Mouse (Mus musculus) heart, embryonic 11.5 days (tissue): Measurements from ENCODE around the gene Gm3435. TPM values are rescaled to one million over a fixed set of nuclear protein-coding genes. Genes with fewer than 3 reads are reported as not detected.
A peak's percentile ranks its signal among the peaks of the same experiment; 100 is the strongest.
"Not testable (repeated sequence)": the region's sequence is repeated elsewhere in the genome, so short reads cannot be mapped to it uniquely, and the experiment has no call there.

Experiments
- ATAC-seq: fragments of 200-750 bp; cut with Nextera tagmentation; replicated peaks from 2 replicates; pipeline ENCODE4 v1.8.0; 2017; ENCODE audit warnings: moderate library complexity; ENCODE audit not compliant: insufficient number of reproducible peaks, low FRiP score, low TSS enrichment
- H3K27ac ChIP-seq: fragments of 300-500 bp; sonication (generic); 2 replicates; pipeline ENCODE4 v1.5.1; 2014; ENCODE audit warnings: mild to moderate bottlenecking, low read depth, low read length
- H3K27me3 ChIP-seq: fragments of 300-500 bp; sonication (generic); 2 replicates; pipeline ENCODE4 v1.6.1; 2014; ENCODE audit warnings: mild to moderate bottlenecking, low read length, mixed read lengths; ENCODE audit not compliant: control insufficient read depth, insufficient read depth
- H3K36me3 ChIP-seq: fragments of 300-500 bp; sonication (generic); 2 replicates; pipeline ENCODE4 v1.6.1; 2014; ENCODE audit warnings: mild to moderate bottlenecking, low read length, moderate library complexity, mixed read lengths; ENCODE audit not compliant: control insufficient read depth, insufficient read depth
- H3K4me1 ChIP-seq: fragments of 300-500 bp; sonication (generic); 2 replicates; pipeline ENCODE4 v1.6.1; 2014; ENCODE audit warnings: low read length; ENCODE audit not compliant: control insufficient read depth, insufficient read depth
- H3K4me2 ChIP-seq: fragments of 300-500 bp; sonication (generic); 2 replicates; pipeline ENCODE4 v1.6.1; 2014; ENCODE audit warnings: mild to moderate bottlenecking, moderate library complexity
- H3K4me3 ChIP-seq: fragments of 300-500 bp; sonication (generic); 2 replicates; pipeline ENCODE4 v1.5.1; 2014; ENCODE audit warnings: low read depth, low read length
- H3K9ac ChIP-seq: fragments of 300-500 bp; sonication (generic); 2 replicates; pipeline ENCODE4 v1.6.1; 2014; ENCODE audit warnings: mild to moderate bottlenecking, low read depth, low read length, moderate library complexity
- H3K9me3 ChIP-seq: fragments of 300-500 bp; sonication (generic); replicated peaks from 2 replicates; pipeline ENCODE4 v1.6.1; 2016; ENCODE audit warnings: low read length; ENCODE audit not compliant: control insufficient read depth
- WGBS: fragments of 180-500 bp; shearing (Covaris S2); extraction: QIAGEN DNeasy Blood & Tissue Kit; methylation state at CpG from one replicate; pipeline ENCODE4 v1.1.7; 2014; ENCODE audit not compliant: insufficient replicate concordance; 5-methylcytosine and 5-hydroxymethylcytosine counted together
- polyA plus RNA-seq: library from polyadenylated mRNA; unstranded; fragments of >200 nt; fragmentation: Nextera tagmentation; extraction: Ambion mirVana; gene quantifications from 2 replicates; pipeline ENCODE4 v1.2.1, GENCODE M21; 2014

Gm3435 gene
- polyA plus RNA-seq, 1 experiment from 2014 or later, result 4.1 TPM

DNA sequence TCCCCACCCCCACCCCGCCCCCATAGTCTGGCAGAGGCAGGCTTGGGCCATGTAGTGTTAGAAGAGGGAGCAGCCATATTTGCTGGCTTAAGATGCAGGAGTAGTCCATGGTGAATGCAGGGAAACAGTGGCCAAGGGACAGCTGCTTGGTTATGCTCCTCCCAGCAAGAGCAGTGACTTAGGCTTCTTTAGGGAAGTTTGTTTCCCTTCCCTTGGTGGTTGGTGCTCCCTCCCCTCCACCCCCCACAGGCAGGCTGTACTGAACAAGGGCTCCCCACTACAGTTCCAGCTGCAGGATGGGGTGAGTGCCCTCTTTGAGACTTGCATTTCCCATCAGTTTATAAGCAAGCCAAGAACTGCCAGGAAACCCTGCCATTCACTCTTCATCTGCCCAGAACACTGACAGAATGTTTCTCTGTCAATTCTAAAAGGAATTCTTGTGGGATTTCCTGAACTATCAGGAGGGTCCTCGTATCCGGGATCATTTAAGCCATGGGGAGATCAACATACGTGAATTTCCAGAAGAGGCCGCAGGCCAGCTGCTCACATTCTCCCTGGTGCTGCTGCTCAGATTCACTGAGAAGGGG, 19.8 kb upstream of the Gm3435 start:
- H3K4me3 ChIP-seq, H3K36me3 ChIP-seq, H3K4me2 ChIP-seq, ATAC-seq, H3K27ac ChIP-seq, H3K9me3 ChIP-seq, H3K27me3 ChIP-seq, H3K9ac ChIP-seq, H3K4me1 ChIP-seq: not testable (repeated sequence)
- WGBS, result 80% methylated on average over 4 of the region's 5 CpGs

DNA sequence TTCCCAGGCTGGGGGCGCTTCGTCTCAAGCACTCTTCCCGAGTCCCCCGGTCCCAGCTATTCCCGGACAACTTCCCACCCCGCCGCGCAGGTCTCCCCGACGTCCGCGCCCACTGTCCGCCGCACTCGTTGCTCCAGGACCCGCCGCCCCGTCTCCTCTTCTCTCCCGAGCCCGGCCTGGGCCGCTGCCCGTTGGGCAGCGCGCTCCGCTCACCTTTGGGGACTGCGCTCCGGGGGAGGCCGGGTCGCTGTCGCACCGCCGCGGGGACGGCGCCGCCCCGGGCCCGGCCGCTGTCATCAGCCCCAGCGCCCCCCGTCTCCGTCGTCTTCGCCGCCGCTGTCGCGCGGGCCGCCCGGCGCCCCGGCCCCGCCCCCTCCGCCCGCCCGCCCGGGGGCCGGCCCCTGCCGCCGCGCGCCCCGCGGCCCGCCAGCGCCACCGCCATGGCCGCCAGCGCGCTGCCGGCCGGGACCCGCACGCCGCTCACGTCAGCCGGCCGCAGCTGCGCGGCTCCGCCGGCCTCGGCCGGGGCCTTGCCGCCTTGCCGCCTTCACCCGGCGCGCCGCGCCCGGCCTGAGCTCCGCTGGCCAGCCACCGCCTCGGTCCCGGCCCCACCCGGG, 17.3 kb upstream of the Gm3435 start:
- ATAC-seq, result peak; percentile 84
- H3K4me1 ChIP-seq, H3K4me2 ChIP-seq, H3K36me3 ChIP-seq, H3K27me3 ChIP-seq, H3K9me3 ChIP-seq, H3K27ac ChIP-seq, H3K9ac ChIP-seq, H3K4me3 ChIP-seq: not testable (repeated sequence)
- WGBS, result no CpG with 5 or more reads among the region's 98 CpGs

DNA sequence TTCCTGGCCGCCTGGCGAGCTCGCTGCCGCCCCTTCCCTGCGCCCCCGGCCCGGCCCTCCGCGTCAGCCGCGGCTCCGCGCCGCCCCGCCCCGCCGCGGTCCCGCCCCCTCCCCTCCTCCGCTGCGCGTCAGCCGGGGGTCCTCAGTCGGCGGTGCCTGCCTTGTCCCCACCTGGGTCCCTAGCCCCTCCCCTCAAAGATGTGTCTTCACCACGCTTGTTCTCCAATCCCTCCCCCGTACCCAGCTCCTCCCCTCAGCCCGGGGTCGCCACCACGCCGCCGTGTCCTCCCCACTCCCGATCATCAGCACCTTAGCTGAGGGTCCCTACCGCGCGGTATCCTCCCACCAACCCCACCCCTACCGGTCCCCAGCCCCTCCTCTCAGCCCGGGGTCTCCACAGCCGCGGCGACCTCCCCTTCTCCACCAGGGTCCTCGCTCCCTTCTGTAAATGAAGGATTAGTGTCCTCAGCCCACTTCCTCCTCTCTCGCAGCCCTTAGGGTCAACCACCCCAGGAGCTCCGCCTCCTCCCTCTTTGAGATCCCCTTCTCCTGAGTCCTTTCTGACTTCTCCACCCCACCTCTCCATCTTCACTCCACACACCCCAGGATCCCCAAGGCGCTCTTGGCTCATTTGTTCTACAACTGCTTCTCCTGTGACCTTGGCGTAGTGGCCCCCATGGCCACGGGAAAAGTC, 16.7 kb upstream of the Gm3435 start:
- H3K4me2 ChIP-seq, H3K4me1 ChIP-seq, H3K4me3 ChIP-seq, H3K27me3 ChIP-seq, H3K27ac ChIP-seq, H3K9ac ChIP-seq, H3K36me3 ChIP-seq, H3K9me3 ChIP-seq: not testable (repeated sequence)
- ATAC-seq, result peak; percentile 78
- WGBS, result no CpG with 5 or more reads among the region's 47 CpGs

DNA sequence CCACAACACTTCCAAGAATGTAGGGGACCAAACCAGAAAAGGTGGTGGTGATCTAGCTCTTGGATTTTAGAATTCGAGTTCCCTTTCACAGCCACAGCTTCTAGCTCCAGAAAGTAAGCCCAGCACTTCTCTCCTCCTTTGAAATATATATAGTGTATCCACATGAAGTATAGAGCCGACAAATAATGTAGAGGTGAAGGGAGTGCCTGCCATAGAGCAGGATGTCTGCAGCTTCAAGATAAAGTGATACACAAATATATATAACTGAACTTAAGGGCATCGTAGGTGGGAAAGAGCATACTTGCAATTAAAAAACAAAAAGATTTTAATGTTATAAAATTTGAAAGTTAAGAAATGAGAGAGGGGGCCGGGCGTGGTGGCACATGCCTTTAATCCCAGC, 15.8 kb upstream of the Gm3435 start:
- not testable (repeated sequence) for ATAC-seq, H3K4me3 ChIP-seq, H3K4me2 ChIP-seq, H3K4me1 ChIP-seq, H3K9me3 ChIP-seq, H3K9ac ChIP-seq, H3K27me3 ChIP-seq, H3K36me3 ChIP-seq, H3K27ac ChIP-seq
- WGBS, result no CpG with 5 or more reads among the region's 5 CpGs

DNA sequence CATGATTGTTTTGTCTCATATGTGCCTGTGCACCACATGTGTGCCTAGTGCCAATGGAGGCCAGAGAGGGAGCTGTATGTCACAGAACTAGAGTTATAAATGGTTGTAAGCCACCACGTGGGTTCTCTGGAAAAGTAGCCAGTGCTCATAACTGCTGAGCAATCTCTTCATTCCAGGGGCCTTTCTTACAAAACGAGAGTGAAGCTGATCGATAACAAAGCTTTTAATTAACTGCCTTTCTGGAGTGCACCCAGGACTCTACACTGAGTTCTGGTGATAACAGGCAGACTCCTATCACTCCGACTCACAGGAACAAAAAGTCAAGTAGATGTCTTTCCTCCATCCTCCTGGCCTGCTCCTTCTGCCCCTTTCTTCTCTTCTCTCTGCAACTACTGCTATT, 9.9 kb upstream of the Gm3435 start:
- not testable (repeated sequence) for H3K36me3 ChIP-seq, H3K4me2 ChIP-seq, H3K4me1 ChIP-seq, H3K27ac ChIP-seq, H3K9ac ChIP-seq, H3K27me3 ChIP-seq, ATAC-seq, H3K9me3 ChIP-seq, H3K4me3 ChIP-seq
- no CpG with 5 or more reads among the region's 4 CpGs for WGBS

DNA sequence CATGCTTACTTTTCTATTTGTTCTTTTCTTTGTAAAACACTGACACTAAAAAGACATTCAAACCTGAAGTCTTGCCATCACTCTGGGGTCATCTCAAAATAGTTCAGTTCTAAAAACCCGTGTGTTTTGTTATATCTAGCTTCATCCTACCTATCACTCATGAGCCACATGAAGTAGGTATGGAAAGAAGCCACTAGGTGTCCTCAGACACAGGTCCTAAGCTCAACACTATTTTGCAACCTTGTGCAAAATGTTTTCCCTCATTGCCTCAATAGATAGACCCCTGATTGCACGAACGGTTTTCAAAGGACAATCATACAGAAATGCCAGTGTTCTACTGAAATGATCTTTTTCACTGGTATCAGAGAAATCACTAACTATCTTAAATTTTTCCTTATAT, 888 bp upstream of the Gm3435 start:
- not testable (repeated sequence) for H3K4me3 ChIP-seq, H3K9ac ChIP-seq, H3K36me3 ChIP-seq, H3K9me3 ChIP-seq, H3K27me3 ChIP-seq, H3K4me1 ChIP-seq, H3K4me2 ChIP-seq, H3K27ac ChIP-seq
- ATAC-seq, result 0 out of 2 replicates have a peak, but pooled peaks have one; percentile 34
- no CpG with 5 or more reads among the region's 3 CpGs for WGBS

DNA sequence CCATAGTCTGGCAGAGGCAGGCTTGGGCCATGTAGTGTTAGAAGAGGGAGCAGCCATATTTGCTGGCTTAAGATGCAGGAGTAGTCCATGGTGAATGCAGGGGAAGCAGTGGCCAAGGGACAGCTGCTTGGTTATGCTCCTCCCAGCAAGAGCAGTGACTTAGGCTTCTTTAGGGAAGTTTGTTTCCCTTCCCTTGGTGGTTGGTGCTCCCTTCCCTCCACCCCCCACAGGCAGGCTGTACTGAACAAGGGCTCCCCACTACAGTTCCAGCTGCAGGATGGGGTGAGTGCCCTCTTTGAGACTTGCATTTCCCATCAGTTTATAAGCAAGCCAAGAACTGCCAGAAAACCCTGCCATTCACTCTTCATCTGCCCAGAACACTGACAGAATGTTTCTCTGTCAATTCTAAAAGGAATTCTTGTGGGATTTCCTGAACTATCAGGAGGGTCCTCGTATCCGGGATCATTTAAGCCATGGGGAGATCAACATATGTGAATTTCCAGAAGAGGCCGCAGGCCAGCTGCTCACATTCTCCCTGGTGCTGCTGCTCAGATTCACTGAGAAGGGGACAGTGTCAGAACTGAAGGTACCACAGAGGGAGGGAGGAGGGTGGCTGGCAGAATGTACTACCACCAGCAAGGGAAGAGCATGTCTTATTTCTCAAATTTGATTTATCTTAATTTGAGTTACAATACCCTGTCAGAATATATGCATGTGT, 11.7 kb downstream of the Gm3435 start:
- H3K27me3 ChIP-seq, H3K4me2 ChIP-seq, H3K36me3 ChIP-seq, H3K9me3 ChIP-seq, ATAC-seq, H3K4me1 ChIP-seq, H3K4me3 ChIP-seq, H3K27ac ChIP-seq, H3K9ac ChIP-seq: not testable (repeated sequence)
- 96% methylated on average over 3 of the region's 3 CpGs for WGBS

DNA sequence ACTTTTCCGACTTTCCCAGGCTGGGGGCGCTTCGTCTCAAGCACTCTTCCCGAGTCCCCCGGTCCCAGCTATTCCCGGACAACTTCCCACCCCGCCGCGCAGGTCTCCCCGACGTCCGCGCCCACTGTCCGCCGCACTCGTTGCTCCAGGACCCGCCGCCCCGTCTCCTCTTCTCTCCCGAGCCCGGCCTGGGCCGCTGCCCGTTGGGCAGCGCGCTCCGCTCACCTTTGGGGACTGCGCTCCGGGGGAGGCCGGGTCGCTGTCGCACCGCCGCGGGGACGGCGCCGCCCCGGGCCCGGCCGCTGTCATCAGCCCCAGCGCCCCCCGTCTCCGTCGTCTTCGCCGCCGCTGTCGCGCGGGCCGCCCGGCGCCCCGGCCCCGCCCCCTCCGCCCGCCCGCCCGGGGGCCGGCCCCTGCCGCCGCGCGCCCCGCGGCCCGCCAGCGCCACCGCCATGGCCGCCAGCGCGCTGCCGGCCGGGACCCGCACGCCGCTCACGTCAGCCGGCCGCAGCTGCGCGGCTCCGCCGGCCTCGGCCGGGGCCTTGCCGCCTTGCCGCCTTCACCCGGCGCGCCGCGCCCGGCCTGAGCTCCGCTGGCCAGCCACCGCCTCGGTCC, 14.0 kb downstream of the Gm3435 start:
- WGBS, result no CpG with 5 or more reads among the region's 97 CpGs
- not testable (repeated sequence) for H3K4me3 ChIP-seq, H3K9ac ChIP-seq, H3K9me3 ChIP-seq, H3K4me2 ChIP-seq, H3K27me3 ChIP-seq, H3K27ac ChIP-seq, H3K36me3 ChIP-seq, H3K4me1 ChIP-seq
- ATAC-seq, result peak; percentile 83
